Mouse (Mus musculus): ENCODE measurements around the gene Hist3h2ba. TPM values are rescaled to one million over a fixed set of nuclear protein-coding genes. Genes with fewer than 3 reads are reported as not detected.

Gene Hist3h2ba
- polyA plus RNA-seq, 1 experiment from 2014 or later = 21.5 TPM

DNA sequence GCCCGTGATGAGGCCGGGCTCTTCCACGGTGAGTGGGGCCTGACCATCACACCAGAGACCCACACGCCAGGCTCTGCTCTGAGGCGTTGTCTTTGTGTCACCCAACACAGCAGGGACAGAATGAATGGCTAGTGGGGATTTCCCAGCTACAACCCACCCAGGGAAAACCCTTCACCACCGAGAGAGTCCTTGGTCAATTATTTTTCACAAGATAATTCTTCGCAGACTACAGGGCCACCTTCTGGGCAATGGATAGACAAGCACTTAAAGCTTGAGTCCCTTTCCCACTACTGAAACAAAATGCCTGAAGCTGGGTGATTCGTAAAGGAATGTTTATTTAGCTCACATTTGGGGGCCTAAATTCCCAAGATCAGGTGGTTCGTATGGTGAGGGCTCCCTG lies 26.3 kb upstream of the Hist3h2ba start:
- WGBS = 75% methylated on average over 9 of the region's 9 CpGs

GRCm38 (mm10) chr11:58926651-58927050 lies 22.1 kb upstream of the Hist3h2ba start:
- H3K9ac ChIP-seq = no peak overlapping the region
- ATAC-seq (ENCODE audit: borderline replicate concordance, extremely low read depth, low FRiP score, low TSS enrichment) = no peak
- 0 out of 2 replicates have a peak, but pooled peaks cover 5% of the 10 kb centered on the region for H3K27me3 ChIP-seq
- H3K4me2 ChIP-seq = no peak overlapping the region
- no peak overlapping the region for H3K4me3 ChIP-seq
- H3K27ac ChIP-seq = no peak overlapping the region
- 0 out of 2 replicates have a peak, but pooled peaks cover 15% of the 10 kb centered on the region for H3K4me1 ChIP-seq
- WGBS = 54% methylated on average over 2 of the region's 3 CpGs
- H3K36me3 ChIP-seq = peaks cover 9% of the 10 kb centered on the region
- H3K9me3 ChIP-seq = no peaks in the 10 kb centered on the region

More for the DNA sequence above, 26.3 kb upstream of the Hist3h2ba start:
- H3K4me1 ChIP-seq = 0 out of 2 replicates have a peak, but pooled peaks cover 1% of the 10 kb centered on the region
- H3K36me3 ChIP-seq = no peaks in the 10 kb centered on the region
- no peak for ATAC-seq (ENCODE audit: borderline replicate concordance, extremely low read depth, low FRiP score, low TSS enrichment)
- H3K4me3 ChIP-seq = no peak overlapping the region
- 0 out of 2 replicates have a peak, but pooled peaks cover 5% of the 10 kb centered on the region for H3K27me3 ChIP-seq
- no peak overlapping the region for H3K27ac ChIP-seq
- no peak overlapping the region for H3K9ac ChIP-seq
- no peak overlapping the region for H3K4me2 ChIP-seq
- H3K9me3 ChIP-seq = no peaks in the 10 kb centered on the region

DNA sequence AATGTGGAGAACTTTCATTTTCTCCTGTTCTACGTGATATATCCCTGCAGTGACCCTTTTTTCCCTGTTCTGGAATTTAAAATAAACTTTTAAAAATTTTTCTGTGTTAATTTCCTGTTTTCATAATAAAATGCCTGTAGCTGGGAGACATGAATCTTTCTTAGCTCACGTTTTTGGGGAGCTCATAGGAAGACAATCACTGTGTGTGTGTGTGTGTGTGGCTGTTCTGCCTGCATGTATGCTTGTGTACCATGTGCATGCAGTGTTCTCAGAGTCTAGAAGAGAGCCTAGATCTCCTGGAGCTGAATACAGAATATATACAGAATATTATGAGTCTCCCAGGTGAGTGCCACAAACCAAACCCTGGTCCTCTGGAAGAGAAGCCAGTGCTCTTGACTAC lies 21.7 kb upstream of the Hist3h2ba start:
- Histone ChIP-seq H3K27me3 (0 out of 2 replicates have a peak, but pooled peaks cover 5% of the 10 kb centered on the region), H3K36me3 (peaks cover 13% of the 10 kb centered on the region), H3K9me3 (no peaks in the 10 kb centered on the region), H3K4me3 (no peak overlapping the region), H3K27ac (no peak overlapping the region), H3K4me2 (no peak overlapping the region), H3K4me1 (0 out of 2 replicates have a peak, but pooled peaks cover 15% of the 10 kb centered on the region), H3K9ac (no peak overlapping the region)
- WGBS = 53% methylated on average over 2 of the region's 2 CpGs
- no peak for ATAC-seq (ENCODE audit: borderline replicate concordance, extremely low read depth, low FRiP score, low TSS enrichment)

- peak overlapping the region; percentile 26 for H3K4me3 ChIP-seq
- H3K9ac ChIP-seq = no peak overlapping the region
- 0 out of 2 replicates have a peak, but pooled peaks cover 15% of the 10 kb centered on the region for H3K4me1 ChIP-seq
- H3K27me3 ChIP-seq = 0 out of 2 replicates have a peak, but pooled peaks cover 3% of the 10 kb centered on the region
- peak overlapping the region; percentile 48 for H3K4me2 ChIP-seq
- peaks cover 22% of the 10 kb centered on the region for H3K36me3 ChIP-seq
- H3K27ac ChIP-seq = peak overlapping the region; percentile 67
- no peaks in the 10 kb centered on the region for H3K9me3 ChIP-seq
- WGBS = 14% methylated on average over 20 of the region's 20 CpGs
- peak; percentile 64; the same call in 1 of the 2 replicates for ATAC-seq (ENCODE audit: borderline replicate concordance, extremely low read depth, low FRiP score, low TSS enrichment)
Observed at GRCm38 (mm10) chr11:58927790-58928651, 20.7 kb upstream of the Hist3h2ba start.

GRCm38 (mm10) chr11:58929055-58929454 lies 19.7 kb upstream of the Hist3h2ba start:
- 0 out of 2 replicates have a peak, but pooled peaks cover 15% of the 10 kb centered on the region for H3K4me1 ChIP-seq
- no peak overlapping the region for H3K27ac ChIP-seq
- H3K4me3 ChIP-seq = no peak overlapping the region
- no peak for ATAC-seq (ENCODE audit: borderline replicate concordance, extremely low read depth, low FRiP score, low TSS enrichment)
- no peaks in the 10 kb centered on the region for H3K9me3 ChIP-seq
- H3K27me3 ChIP-seq = no peaks in the 10 kb centered on the region
- no peak overlapping the region for H3K4me2 ChIP-seq
- H3K9ac ChIP-seq = no peak overlapping the region
- 65% methylated on average over 4 of the region's 4 CpGs for WGBS
- H3K36me3 ChIP-seq = peaks cover 33% of the 10 kb centered on the region

DNA sequence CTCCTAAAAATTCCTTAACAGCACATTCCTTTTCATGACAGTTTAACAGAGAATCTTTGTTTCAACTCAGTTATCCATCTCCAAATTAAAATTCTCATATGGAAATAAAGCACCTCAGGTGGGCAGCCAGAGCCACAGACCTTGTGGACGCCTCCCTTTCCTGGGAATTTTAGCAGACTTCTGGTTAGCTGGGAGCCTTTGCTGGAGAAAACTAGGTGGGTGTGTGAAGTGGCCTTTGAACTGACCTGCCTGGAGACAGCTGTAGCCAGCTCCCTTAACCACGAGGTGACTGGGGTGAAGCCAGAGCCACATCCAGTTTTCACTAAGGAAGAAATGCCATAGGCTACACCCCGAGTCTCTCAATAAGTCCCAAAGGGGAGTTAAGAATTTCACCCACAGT lies 19.1 kb upstream of the Hist3h2ba start:
- Histone ChIP-seq H3K4me1 (0 out of 2 replicates have a peak, but pooled peaks cover 15% of the 10 kb centered on the region), H3K27me3 (no peaks in the 10 kb centered on the region), H3K4me3 (no peak overlapping the region), H3K4me2 (no peak overlapping the region), H3K27ac (no peak overlapping the region), H3K9me3 (no peaks in the 10 kb centered on the region), H3K36me3 (peaks cover 37% of the 10 kb centered on the region), H3K9ac (no peak overlapping the region)
- ATAC-seq (ENCODE audit: borderline replicate concordance, extremely low read depth, low FRiP score, low TSS enrichment) = no peak
- whole genome bisulfite sequencing = 33% methylated on average over 3 of the region's 3 CpGs

GRCm38 (mm10) chr11:58930254-58930653 lies 18.5 kb upstream of the Hist3h2ba start:
- Histone ChIP-seq H3K27me3 (no peaks in the 10 kb centered on the region), H3K4me1 (0 out of 2 replicates have a peak, but pooled peaks cover 15% of the 10 kb centered on the region), H3K27ac (no peak overlapping the region), H3K4me2 (no peak overlapping the region), H3K36me3 (peaks cover 41% of the 10 kb centered on the region), H3K9ac (no peak overlapping the region), H3K9me3 (no peaks in the 10 kb centered on the region), H3K4me3 (no peak overlapping the region)
- ATAC-seq (ENCODE audit: borderline replicate concordance, extremely low read depth, low FRiP score, low TSS enrichment) = no peak
- WGBS = 79% methylated on average over 3 of the region's 3 CpGs

- Histone ChIP-seq H3K4me2 (no peak overlapping the region), H3K27me3 (no peaks in the 10 kb centered on the region), H3K9me3 (no peaks in the 10 kb centered on the region), H3K4me3 (no peak overlapping the region), H3K9ac (no peak overlapping the region), H3K36me3 (peaks cover 52% of the 10 kb centered on the region), H3K27ac (no peak overlapping the region), H3K4me1 (peaks cover 20% of the 10 kb centered on the region; the same call in 1 of the 2 replicates)
- 0 out of 2 replicates have a peak, but pooled peaks have one; percentile 19 for ATAC-seq (ENCODE audit: borderline replicate concordance, extremely low read depth, low FRiP score, low TSS enrichment)
- 62% methylated on average over 4 of the region's 4 CpGs for whole genome bisulfite sequencing
Observed at GRCm38 (mm10) chr11:58931576-58931975, 17.1 kb upstream of the Hist3h2ba start.

GRCm38 (mm10) chr11:58937909-58938308 lies 10.8 kb upstream of the Hist3h2ba start:
- ATAC-seq (ENCODE audit: borderline replicate concordance, extremely low read depth, low FRiP score, low TSS enrichment) = peak; percentile 6; the same call in 1 of the 2 replicates
- H3K4me1 ChIP-seq = peaks cover 20% of the 10 kb centered on the region
- H3K4me2 ChIP-seq = peak overlapping the region; percentile 76
- H3K9ac ChIP-seq = peak overlapping the region; percentile 96
- no peaks in the 10 kb centered on the region; the same call in 1 of the 2 replicates for H3K27me3 ChIP-seq
- H3K4me3 ChIP-seq = peak overlapping the region; percentile 79
- no peaks in the 10 kb centered on the region for H3K9me3 ChIP-seq
- WGBS = under 1% methylated on average over 13 of the region's 13 CpGs
- peaks cover 32% of the 10 kb centered on the region for H3K36me3 ChIP-seq
- H3K27ac ChIP-seq = peak overlapping the region; percentile 96

DNA sequence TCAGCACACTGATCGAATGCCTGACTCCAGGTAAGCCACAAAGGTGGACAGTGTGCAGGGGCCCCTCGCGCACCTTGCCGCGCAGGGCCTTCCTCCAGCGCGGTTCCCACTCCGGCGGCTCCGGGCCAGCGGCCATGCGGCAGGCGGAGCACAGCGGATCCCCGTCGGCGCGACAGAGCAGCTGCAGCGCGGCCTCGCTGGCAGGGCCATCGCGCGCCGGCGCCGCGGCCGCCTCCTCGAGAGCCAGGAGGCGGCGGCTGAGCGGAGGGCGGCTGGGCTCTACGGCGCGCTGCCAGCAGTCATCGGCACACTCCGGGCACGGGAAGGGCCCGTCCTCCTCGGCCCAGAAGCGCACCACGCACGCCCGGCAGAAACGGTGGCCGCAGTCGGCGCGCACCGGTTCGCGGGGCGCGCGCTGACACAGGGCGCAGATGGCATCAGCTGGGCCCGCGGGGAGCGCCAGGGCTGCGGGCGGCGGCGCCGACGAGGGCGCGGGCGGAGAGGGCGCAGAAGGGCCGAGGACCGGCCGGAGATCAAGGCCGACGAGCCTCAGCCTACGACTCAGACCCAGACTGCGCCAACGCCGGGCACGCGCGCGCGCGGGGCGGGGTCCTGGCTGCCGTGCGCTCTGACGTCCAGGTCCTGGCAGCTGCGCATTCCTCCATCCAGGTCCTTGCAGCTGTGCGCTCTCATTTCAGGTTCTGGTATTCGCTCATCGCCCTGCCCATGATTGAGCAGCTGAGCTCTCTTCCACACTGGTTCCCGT lies 10.2 kb upstream of the Hist3h2ba start, which contains the start of gene Rnf187:
TSS of gene Rnf187 (minus strand) at position 595 of the 766 bp plus-strand sequence.
- ATAC-seq (ENCODE audit: borderline replicate concordance, extremely low read depth, low FRiP score, low TSS enrichment) = peak; percentile 96
- peaks cover 20% of the 10 kb centered on the region for H3K4me1 ChIP-seq
- no peaks in the 10 kb centered on the region; the same call in 1 of the 2 replicates for H3K27me3 ChIP-seq
- peak within 1 kb of the TSS; percentile 96 for H3K27ac ChIP-seq
- H3K36me3 ChIP-seq = peaks cover 26% of the 10 kb centered on the region
- under 1% methylated on average over 82 of the region's 95 CpGs for WGBS
- peak within 1 kb of the TSS; percentile 76 for H3K4me2 ChIP-seq
- H3K9me3 ChIP-seq = no peaks in the 10 kb centered on the region
- peak within 1 kb of the TSS; percentile 79 for H3K4me3 ChIP-seq
- peak within 1 kb of the TSS; percentile 96 for H3K9ac ChIP-seq

DNA sequence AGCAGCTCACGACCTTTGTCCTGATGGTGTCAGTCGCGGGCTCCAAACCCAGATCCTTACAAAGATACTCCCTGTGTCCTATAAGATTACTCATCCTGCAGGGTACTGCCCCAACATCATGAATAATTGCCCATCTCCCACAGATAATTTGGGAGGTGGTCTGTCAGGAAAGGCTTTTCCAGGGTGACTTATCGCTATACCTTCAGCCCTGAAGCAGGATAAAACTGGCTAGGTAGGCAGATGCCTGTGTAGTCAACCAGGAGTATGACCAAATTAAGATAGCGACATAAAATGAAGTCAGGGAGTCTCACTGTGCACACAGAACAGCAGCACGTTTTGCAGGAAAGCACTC lies 9.7 kb upstream of the Hist3h2ba start:
- H3K36me3 ChIP-seq = peaks cover 21% of the 10 kb centered on the region
- ATAC-seq (ENCODE audit: borderline replicate concordance, extremely low read depth, low FRiP score, low TSS enrichment) = no peak; the same call in 1 of the 2 replicates
- 15% methylated on average over 6 of the region's 6 CpGs for WGBS
- peak overlapping the region; percentile 39; the same call in 1 of the 2 replicates for H3K27ac ChIP-seq
- H3K4me1 ChIP-seq = peaks cover 20% of the 10 kb centered on the region
- peak overlapping the region; percentile 96; the same call in 1 of the 2 replicates for H3K9ac ChIP-seq
- H3K27me3 ChIP-seq = no peaks in the 10 kb centered on the region; the same call in 1 of the 2 replicates
- no peaks in the 10 kb centered on the region for H3K9me3 ChIP-seq
- H3K4me3 ChIP-seq = peak overlapping the region; percentile 79
- H3K4me2 ChIP-seq = peak overlapping the region; percentile 76
